Mouse (Mus musculus): ENCODE results near the gene Inafm1. TPM values are rescaled to one million over a fixed set of nuclear protein-coding genes. Genes with fewer than 3 reads are reported as not detected.

The Inafm1 gene
- polyA plus RNA-seq, 1 experiment from 2014 or later, result 24.8 TPM

DNA sequence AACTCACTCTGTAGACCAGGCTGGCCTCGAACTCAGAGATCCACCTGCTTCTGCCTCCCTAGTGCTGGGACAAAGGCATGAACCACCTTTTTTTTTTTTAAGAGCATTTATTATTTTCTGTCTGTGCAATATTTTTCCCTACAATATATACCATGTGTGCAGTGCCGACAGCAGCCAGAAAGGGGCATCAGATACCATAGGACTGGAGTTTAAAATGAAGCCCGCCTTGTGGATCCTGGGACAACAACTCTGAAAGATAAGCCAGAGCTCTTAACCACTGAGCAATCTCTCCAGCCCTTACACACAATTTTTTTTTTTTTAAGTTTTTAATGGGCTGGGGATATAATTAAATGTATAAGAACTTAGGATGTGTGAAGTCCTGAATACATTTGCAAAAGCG lies 20.9 kb upstream of the Inafm1 start:
- Histone ChIP-seq H3K4me2 (replicated peaks; ENCODE audit: low read depth) (peak overlapping the region; percentile 87), H3K27ac (ENCODE audit: low read depth, low read length) (no peak overlapping the region), H3K9me3 (ENCODE audit: control insufficient read depth) (no peaks in the 10 kb centered on the region), H3K4me3 (ENCODE audit: low read depth, low read length) (no peak overlapping the region; the same call in 1 of the 2 replicates), H3K4me1 (replicated peaks; ENCODE audit: control insufficient read depth, insufficient read depth, low read length) (no peaks in the 10 kb centered on the region), H3K9ac (ENCODE audit: low read depth, low read length) (no peak overlapping the region), H3K27me3 (replicated peaks; ENCODE audit: control insufficient read depth, insufficient read depth, low read length) (no peaks in the 10 kb centered on the region), H3K36me3 (ENCODE audit: control insufficient read depth, insufficient read depth) (no peaks in the 10 kb centered on the region)
- TF ChIP-seq CTCF (IDR thresholded peaks at IDR 0.05; ENCODE audit: low read depth), result no peak
- ATAC-seq, result peak; percentile 61
- WGBS, result 22% methylated on average over 4 of the region's 4 CpGs

DNA sequence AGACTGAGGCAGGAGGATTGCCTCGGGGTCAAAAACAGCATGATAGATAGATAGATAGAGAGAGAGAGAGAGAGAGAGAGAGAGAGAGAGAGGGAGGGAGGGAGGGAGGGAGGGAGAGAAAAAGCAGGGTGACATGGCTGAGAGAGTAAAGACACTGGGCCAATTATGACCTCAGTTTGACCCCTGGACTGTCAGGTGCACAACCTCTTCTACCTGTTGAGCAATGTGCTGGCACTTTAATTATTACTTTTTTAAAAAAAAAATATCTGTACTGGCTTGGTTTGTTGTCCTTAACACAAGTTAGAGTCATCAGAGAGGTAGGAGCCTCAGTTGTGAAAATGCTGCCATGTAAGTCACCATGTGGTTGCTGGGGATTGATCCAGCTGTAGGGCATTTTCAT lies 14.4 kb upstream of the Inafm1 start:
- no peak overlapping the region for H3K27ac ChIP-seq (ENCODE audit: low read depth, low read length)
- ATAC-seq, result no peak
- no peak overlapping the region for H3K4me3 ChIP-seq (ENCODE audit: low read depth, low read length)
- H3K9ac ChIP-seq (ENCODE audit: low read depth, low read length), result no peak overlapping the region
- no peaks in the 10 kb centered on the region for H3K9me3 ChIP-seq (ENCODE audit: control insufficient read depth)
- H3K4me2 ChIP-seq (replicated peaks; ENCODE audit: low read depth), result no peak overlapping the region
- no peak for TF ChIP-seq CTCF (IDR thresholded peaks at IDR 0.05; ENCODE audit: low read depth)
- peaks cover 17% of the 10 kb centered on the region for H3K36me3 ChIP-seq (ENCODE audit: control insufficient read depth, insufficient read depth)
- WGBS, result 76% methylated on average over 1 of the region's 1 CpGs
- no peaks in the 10 kb centered on the region for H3K27me3 ChIP-seq (replicated peaks; ENCODE audit: control insufficient read depth, insufficient read depth, low read length)
- no peaks in the 10 kb centered on the region for H3K4me1 ChIP-seq (replicated peaks; ENCODE audit: control insufficient read depth, insufficient read depth, low read length)

DNA sequence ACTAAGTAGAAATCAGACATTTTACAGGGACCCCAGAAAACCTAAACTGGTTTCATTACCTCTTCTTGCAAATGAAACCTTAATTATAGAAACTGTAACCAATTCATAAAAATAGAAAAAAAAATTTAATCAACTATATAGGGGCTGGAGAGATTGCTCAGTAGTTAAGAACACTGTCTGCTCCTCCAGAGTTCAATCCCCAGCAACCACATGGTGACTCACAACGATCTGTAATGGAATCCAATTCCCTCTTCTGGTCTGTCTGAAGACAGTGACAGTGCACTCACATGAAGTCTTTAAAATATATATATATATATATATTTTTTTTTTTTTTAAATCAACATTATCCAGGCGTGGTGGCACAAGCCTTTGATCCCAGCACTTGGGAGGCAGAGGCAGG lies 13.6 kb upstream of the Inafm1 start:
- peak overlapping the region; percentile 85 for H3K9ac ChIP-seq (ENCODE audit: low read depth, low read length)

DNA sequence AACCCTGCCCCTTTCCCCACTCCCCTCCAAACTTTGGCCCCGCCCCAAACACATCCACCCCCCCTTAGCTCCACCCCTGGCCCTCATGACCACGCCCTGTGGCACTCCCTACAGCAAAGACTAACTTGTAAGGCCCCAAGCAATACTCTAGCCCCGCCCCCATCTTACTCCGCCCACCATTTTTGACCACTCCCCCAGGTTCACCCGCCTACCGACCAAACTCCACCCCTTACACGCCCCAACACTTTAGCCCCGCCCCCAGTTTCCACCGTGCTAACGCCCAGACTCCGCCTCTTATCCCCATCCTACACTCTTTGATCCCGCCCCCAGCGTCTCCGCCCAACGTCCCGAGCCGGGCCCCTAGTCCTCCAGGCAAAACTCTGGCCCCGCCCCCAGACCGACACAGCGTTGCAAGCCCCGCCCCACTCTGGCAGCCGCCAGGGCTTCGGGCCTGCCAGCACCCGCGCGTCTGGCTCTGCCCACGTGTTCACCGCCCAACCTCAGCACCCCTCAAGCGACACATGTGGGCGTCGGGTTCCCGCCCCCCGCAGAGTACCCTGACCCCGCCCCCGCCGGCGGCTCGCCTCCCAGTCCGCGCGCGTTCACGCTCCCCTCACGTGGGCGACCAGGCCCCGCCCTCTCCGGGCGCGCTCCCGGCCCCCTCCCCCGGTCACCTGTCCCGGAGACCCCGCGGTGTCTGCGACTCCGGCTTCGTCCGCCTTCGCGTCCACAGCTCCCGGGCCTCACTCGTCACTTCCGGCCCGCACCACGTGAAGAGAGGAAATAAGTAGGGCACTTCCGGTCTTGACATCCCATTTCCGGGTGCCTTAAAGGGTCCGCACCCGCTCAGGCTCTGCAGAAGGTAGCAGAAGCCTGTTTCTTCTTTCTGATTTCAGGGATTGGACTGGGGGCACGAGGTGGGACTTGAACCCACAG lies 12.9 kb upstream of the Inafm1 start, which contains the start of gene Ccdc9:
Gene Ccdc9, minus strand, starts transcription at position 770 of the 936 bp plus-strand sequence.
- H3K9me3 ChIP-seq (ENCODE audit: control insufficient read depth), result no peaks in the 10 kb centered on the region
- under 1% methylated on average over 69 of the region's 70 CpGs for WGBS
- H3K4me1 ChIP-seq (replicated peaks; ENCODE audit: control insufficient read depth, insufficient read depth, low read length), result no peaks in the 10 kb centered on the region
- H3K4me2 ChIP-seq (replicated peaks; ENCODE audit: low read depth), result peak within 1 kb of the TSS; percentile 67
- peak within 1 kb of the TSS; percentile 85 for H3K9ac ChIP-seq (ENCODE audit: low read depth, low read length)
- peak within 1 kb of the TSS; percentile 99 for H3K27ac ChIP-seq (ENCODE audit: low read depth, low read length)
- no peaks in the 10 kb centered on the region for H3K27me3 ChIP-seq (replicated peaks; ENCODE audit: control insufficient read depth, insufficient read depth, low read length)
- TF ChIP-seq CTCF (IDR thresholded peaks at IDR 0.05; ENCODE audit: low read depth), result no peak
- H3K36me3 ChIP-seq (ENCODE audit: control insufficient read depth, insufficient read depth), result peaks cover 32% of the 10 kb centered on the region
- H3K4me3 ChIP-seq (ENCODE audit: low read depth, low read length), result peak within 1 kb of the TSS; percentile 68
- peak; percentile 91 for ATAC-seq

More for the DNA sequence above, 13.6 kb upstream of the Inafm1 start:
- peak overlapping the region; percentile 67 for H3K4me2 ChIP-seq (replicated peaks; ENCODE audit: low read depth)
- no peak for ATAC-seq
- no peaks in the 10 kb centered on the region for H3K4me1 ChIP-seq (replicated peaks; ENCODE audit: control insufficient read depth, insufficient read depth, low read length)
- H3K36me3 ChIP-seq (ENCODE audit: control insufficient read depth, insufficient read depth), result peaks cover 24% of the 10 kb centered on the region
- no peak for TF ChIP-seq CTCF (IDR thresholded peaks at IDR 0.05; ENCODE audit: low read depth)
- H3K4me3 ChIP-seq (ENCODE audit: low read depth, low read length), result peak overlapping the region; percentile 68
- no peaks in the 10 kb centered on the region for H3K9me3 ChIP-seq (ENCODE audit: control insufficient read depth)
- WGBS, result 71% methylated on average over 2 of the region's 2 CpGs
- H3K27me3 ChIP-seq (replicated peaks; ENCODE audit: control insufficient read depth, insufficient read depth, low read length), result no peaks in the 10 kb centered on the region
- peak overlapping the region; percentile 99; the same call in 1 of the 2 replicates for H3K27ac ChIP-seq (ENCODE audit: low read depth, low read length)

DNA sequence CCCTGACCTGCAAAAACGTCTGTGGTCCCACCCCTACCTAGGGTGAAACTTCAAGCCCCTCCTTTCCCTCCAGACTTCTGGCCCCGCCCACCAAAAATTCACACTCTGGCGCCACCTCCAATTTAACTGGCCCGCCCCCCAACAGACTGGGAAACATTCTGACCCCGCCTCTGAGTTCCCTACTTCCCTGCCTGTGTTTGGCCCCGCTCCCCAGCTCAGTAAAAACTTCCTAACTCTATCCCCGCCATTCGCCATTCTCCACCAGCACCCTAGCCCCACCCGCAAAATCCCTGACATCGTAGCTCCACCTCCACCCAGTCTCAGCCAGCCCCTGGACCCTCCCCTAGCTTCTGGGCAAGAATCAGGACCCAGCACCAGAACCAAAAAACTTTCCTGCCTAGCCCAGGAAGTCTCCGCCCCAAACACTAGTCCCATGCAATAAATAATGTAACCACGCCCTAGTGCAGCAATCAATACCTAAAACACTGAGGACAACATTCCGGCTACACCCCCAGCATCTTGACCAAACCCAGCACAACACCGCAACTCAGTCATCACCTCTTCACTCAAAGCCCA lies 12.1 kb upstream of the Inafm1 start:
- Histone ChIP-seq H3K9ac (ENCODE audit: low read depth, low read length) (peak overlapping the region; percentile 50), H3K27me3 (replicated peaks; ENCODE audit: control insufficient read depth, insufficient read depth, low read length) (no peaks in the 10 kb centered on the region), H3K27ac (ENCODE audit: low read depth, low read length) (peak overlapping the region; percentile 73), H3K4me3 (ENCODE audit: low read depth, low read length) (peak overlapping the region; percentile 48), H3K4me1 (replicated peaks; ENCODE audit: control insufficient read depth, insufficient read depth, low read length) (no peaks in the 10 kb centered on the region), H3K4me2 (replicated peaks; ENCODE audit: low read depth) (peak overlapping the region; percentile 67), H3K9me3 (ENCODE audit: control insufficient read depth) (no peaks in the 10 kb centered on the region), H3K36me3 (ENCODE audit: control insufficient read depth, insufficient read depth) (peaks cover 39% of the 10 kb centered on the region)
- ATAC-seq, result peak; percentile 53
- 1% methylated on average over 14 of the region's 14 CpGs for WGBS
- no peak for TF ChIP-seq CTCF (IDR thresholded peaks at IDR 0.05; ENCODE audit: low read depth)

DNA sequence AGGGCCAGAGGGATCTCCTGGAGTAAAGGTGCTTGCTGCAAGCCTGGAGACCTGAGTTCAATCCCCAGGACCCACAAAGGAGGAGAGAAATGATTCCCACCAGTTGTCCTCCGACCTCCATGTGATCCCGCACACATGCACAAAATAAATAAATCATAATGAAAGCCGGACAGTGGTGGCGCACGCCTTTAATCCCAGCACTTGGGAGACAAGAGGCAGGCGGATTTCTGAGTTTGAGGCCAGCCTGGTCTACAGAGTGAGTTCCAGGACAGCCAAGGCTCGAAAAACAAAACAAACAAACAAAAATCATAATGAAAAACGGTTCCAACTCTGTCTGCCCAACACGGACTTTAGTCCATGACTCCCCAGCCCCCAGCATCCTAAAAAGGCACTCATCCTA lies 11.5 kb upstream of the Inafm1 start:
- 47% methylated on average over 9 of the region's 9 CpGs for WGBS
- ATAC-seq, result no peak
- H3K27ac ChIP-seq (ENCODE audit: low read depth, low read length), result no peak overlapping the region; the same call in 1 of the 2 replicates
- peaks cover 46% of the 10 kb centered on the region for H3K36me3 ChIP-seq (ENCODE audit: control insufficient read depth, insufficient read depth)
- H3K27me3 ChIP-seq (replicated peaks; ENCODE audit: control insufficient read depth, insufficient read depth, low read length), result no peaks in the 10 kb centered on the region
- H3K4me1 ChIP-seq (replicated peaks; ENCODE audit: control insufficient read depth, insufficient read depth, low read length), result no peaks in the 10 kb centered on the region
- H3K4me2 ChIP-seq (replicated peaks; ENCODE audit: low read depth), result peak overlapping the region; percentile 67
- no peak for TF ChIP-seq CTCF (IDR thresholded peaks at IDR 0.05; ENCODE audit: low read depth)
- peak overlapping the region; percentile 48 for H3K4me3 ChIP-seq (ENCODE audit: low read depth, low read length)
- H3K9me3 ChIP-seq (ENCODE audit: control insufficient read depth), result no peaks in the 10 kb centered on the region
- no peak overlapping the region for H3K9ac ChIP-seq (ENCODE audit: low read depth, low read length)

Data from intestine, postnatal 0 days (tissue).